Mouse (Mus musculus) CD4-positive naive resting alpha-beta T cell, adult 76 days (primary cell): ENCODE data around the gene Pdpk1. TPM values are rescaled to one million over a fixed set of nuclear protein-coding genes. Genes with fewer than 3 reads are reported as not detected.

ENCODE experiments used
- total RNA-seq: library from RNA; stranded (reverse); gene quantifications from one replicate; pipeline ENCODE4 v1.2.4, GENCODE M21; 2023

The Pdpk1 gene
- 77.6 TPM for total RNA-seq

DNA sequence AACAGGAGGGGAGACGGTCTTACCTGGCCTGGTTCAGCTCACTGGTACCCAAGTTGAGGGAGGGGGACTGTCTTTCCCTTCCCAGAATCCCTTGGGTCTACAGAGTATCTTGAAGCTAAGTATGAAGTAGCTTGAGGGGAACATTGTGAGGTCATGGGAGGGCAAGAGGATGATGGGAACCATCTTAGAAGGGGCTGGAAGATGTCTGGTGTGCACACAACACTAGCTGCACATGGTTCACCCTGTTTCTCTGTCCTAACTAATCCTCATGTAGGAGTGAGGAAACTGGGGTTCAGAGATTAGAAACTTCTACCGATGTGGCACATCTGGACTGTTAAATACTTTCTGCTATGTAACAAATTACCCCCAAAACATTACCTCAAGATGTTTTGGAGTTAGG, at the start of gene Pdpk1:
TSS of gene Pdpk1 (minus strand) at position 101 of the 400 bp plus-strand sequence.

DNA sequence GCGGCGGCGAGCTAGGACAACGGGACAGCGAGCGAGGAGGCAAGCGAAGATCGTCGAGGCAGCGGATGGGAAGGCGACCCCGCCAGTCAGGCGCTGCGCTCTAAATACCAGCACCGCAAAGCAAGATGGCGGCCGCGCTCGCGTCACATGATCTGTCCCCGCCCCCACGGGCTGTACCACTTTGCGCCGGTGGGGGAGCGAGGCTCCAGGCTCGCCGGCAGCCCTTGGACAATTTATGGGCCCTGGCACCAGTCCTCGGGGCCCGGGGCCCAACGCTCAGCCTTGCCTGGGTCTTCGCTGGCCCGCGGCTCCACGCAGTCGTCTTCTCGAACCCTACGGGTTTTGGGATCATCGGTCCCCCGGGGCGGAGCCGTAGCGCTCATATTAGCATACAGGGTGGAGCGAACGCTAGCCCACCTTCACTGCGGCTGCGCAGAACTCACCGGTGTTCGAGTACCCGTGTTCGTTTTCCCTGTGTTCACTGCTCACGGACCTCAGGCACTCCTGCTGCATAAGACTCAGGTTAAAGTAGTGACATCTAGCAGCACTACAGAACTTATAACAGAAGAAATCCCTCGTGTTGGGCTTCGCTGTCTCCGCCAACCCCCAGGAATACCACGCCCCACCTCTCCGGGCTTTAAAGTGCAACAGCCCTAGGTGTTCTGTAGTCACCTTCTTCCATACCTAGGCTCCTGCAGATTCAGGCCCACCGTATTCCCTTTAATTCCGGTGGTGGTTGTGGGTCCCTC, 18.8 kb upstream of the Pdpk1 start, which contains the start of gene Atp6v0c:
TSS of gene Atp6v0c (minus strand) at position 386 of the 749 bp plus-strand sequence.

DNA sequence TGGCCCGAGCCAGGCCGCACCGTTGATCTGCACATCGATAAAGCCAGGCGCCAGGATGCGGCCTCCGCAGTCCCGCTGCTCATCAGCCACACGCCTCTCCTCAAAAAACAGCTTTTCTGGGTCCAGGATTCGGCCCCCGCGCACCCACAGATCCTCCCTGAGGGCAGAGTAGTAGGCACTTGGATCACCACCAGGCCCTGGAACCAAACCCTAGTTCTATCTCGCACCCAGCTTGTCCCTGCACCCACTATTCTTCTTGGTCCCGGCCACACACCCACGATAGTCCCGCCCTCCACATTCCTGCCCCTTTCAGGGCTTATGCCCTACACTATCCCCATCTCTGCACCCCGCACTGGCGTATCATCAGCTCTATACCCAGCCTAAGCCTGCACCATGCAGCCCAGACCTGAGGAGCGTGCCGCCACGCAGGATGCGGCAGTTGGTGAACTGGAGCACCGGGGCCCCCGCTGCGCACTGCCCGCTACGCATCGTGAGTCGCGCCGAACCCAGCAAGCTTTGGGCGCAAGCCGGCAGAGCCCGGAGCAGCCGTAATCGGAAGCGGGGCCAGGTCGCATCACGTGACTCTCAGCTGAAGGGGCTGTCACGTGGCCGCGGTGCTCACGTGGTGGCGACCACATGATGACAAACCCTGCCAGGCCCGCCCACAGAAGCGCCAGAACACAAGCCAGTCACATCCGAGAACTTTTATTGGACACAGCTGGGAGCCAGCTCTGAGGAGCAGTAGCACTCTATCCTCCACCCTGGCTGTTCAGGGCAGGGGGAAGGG, 12.6 kb upstream of the Pdpk1 start, which contains the start of gene Amdhd2:
TSS of gene Amdhd2 (minus strand) at position 591 of the 787 bp plus-strand sequence.

DNA sequence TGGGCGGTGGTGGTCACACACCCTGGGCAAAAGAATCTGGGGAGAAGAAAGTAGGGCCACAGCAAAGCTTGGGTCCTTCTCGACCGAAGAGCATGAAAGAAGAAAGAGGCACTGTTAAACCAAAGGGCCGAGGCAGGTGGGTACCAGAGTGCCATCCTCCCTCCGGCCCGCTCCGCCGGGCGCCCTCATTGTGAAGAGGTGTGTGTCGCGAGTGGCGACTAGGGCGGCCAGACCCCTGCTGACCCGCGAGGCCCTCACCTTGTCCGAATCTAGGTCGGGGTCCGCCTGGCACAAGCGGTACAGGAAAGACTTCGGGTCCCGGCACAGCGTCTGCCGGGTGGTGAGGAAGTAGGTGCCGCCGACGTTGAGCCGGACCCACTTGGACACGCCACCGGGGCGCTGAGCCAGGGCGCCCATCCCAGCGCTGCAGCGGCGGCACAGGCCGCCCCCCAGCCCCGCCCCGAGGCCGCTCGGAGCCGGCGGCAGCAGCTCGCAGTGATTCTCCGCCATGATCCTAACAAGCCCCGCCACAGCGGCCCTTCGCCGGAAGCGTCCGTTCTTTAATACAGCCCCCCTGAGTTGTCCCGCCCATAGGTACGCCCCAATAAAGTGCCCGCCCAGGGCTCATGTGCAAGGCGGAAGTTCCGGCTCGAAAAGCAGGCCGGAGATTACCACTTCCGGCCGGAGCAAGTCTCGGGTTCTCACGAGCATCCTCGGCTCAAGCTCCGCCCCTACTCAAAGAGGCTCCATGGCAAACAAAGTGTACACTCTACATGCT, 77.6 kb downstream of the Pdpk1 start, which contains the start of gene Kctd5:
TSS of gene Kctd5 (minus strand) at position 567 of the 778 bp plus-strand sequence.

DNA sequence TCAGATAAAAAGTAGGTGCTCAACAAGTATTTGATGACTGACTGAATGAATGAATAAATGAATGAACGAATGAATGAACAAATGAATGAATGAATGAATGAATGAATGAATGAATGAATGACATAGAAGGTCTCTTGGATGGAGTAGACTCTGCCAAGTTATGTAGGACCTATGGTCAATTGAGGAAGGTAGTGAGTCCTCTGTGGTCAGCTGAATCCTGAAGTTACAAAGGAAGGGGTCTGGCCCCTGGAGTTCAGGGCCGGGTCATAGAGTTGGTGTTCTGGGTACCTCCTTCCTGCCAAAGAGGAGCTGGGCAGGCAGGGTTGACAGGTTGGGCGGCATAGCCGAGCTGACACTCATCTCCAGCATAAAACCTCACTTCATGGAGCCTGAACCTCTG, 112.9 kb downstream of the Pdpk1 start, which contains the start of gene Prss27:
TSS of gene Prss27 (plus strand) at position 301 of the 400 bp plus-strand sequence.

Other genes with a start within 250 kb of the Pdpk1 start
- not detected for gene Dcpp3, start 233.5 kb downstream of the Pdpk1 start, total RNA-seq
- not detected for gene Sbp, start 209.3 kb downstream of the Pdpk1 start, total RNA-seq
- gene Sbpl, start 195.7 kb downstream of the Pdpk1 start, total RNA-seq, result not detected
- gene Prss30, start 170.4 kb downstream of the Pdpk1 start, total RNA-seq, result 0.50 TPM
- not detected for gene Prss22, start 152.8 kb downstream of the Pdpk1 start, total RNA-seq
- not detected for gene Prss27, start 112.8 kb downstream of the Pdpk1 start, total RNA-seq
- gene Kctd5, start 77.4 kb downstream of the Pdpk1 start, total RNA-seq, result 25.6 TPM
- 20.2 TPM for gene Amdhd2, start 12.8 kb upstream of the Pdpk1 start, total RNA-seq
- 166 TPM for gene Atp6v0c, start 18.8 kb upstream of the Pdpk1 start, total RNA-seq
- 1.4 TPM for gene Tbc1d24, start 54.6 kb upstream of the Pdpk1 start, total RNA-seq
- 0.18 TPM for gene Ntn3, start 58.6 kb upstream of the Pdpk1 start, total RNA-seq
- gene Tedc2, start 69.9 kb upstream of the Pdpk1 start, total RNA-seq, result 4.7 TPM
- gene Ccnf, start 100.6 kb upstream of the Pdpk1 start, total RNA-seq, result 6.7 TPM
- 0.23 TPM for gene Abca17, start 200.1 kb upstream of the Pdpk1 start, total RNA-seq
- 42.6 TPM for gene Abca3, start 201.0 kb upstream of the Pdpk1 start, total RNA-seq